Mouse (Mus musculus): Measurements from ENCODE around the gene Vmn2r55.
"Not testable (repeated sequence)": the region's sequence is repeated elsewhere in the genome, so short reads cannot be mapped to it uniquely, and the experiment has no call there.

The Vmn2r55 gene

DNA sequence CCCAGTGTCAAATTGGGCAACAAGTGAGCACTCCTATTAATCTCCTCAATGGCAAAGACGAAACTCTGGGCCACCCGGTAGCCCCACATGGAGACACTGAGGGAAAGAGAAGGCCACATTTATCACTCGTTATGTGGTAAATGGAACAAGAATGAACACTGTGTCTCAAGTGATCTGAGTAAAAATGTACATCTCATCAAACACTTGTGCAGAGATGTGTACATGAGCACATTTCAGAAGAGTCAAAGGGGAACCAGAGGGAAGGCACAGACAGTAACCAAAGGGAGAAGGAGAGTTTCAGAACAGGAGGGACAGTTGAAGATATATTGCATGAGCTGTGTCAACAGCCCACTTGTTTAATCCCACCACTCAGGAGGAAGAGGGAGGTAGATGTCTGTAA, at the start of gene Vmn2r55:
Vmn2r55 (minus strand) TSS at position 101 of the 400 bp plus-strand sequence.
- not testable (repeated sequence) for DNase-seq (ENCODE audit: low spot score)

GRCm38 (mm10) chr7:12640219-12640618, 44.6 kb downstream of the Vmn2r55 start, which contains the start of gene Vmn2r54:
TSS of gene Vmn2r54 (minus strand) at chr7:12640319.
- DNase-seq (ENCODE audit: low spot score): not testable (repeated sequence)

GRCm38 (mm10) chr7:12608688-12609087, 76.1 kb downstream of the Vmn2r55 start, which contains the start of gene Vmn2r53:
TSS of gene Vmn2r53 (minus strand) at chr7:12608788.
- DNase-seq (ENCODE audit: low spot score): no peak

All from yolk sac, embryonic 10.5 days (tissue).